Mouse (Mus musculus) kidney, postnatal 4 days (tissue): ENCODE measurements around the gene Olfr103.

Experiments
- DNase-seq, 2 experiments: peaks; one replicate each; pipeline ENCODE4 v3.0.0; 2021; ENCODE audit warnings: mixed read lengths in 2 of 2

The Olfr103 gene

DNA sequence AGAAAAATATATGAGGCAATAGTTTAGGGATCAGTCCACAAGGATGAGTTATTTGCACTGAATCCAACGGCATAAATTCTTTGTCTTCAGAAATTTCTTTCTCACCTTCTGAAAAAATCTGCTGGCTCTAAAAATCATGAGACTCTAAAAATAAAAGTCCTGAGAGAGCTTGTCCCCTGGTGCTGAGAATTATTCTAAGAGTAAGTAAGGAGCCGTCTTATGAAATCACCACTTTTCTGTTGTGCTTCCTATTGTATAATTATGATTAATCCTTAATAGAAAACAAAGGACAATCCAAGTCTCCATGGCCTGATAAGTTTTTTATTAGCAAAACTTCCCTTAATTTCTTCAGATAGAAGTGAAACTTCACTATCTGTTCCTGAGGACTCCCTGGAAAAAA is at the start of gene Olfr103:
TSS of gene Olfr103 (minus strand) at position 101 of the 400 bp plus-strand sequence.
- no peak for DNase-seq

DNA sequence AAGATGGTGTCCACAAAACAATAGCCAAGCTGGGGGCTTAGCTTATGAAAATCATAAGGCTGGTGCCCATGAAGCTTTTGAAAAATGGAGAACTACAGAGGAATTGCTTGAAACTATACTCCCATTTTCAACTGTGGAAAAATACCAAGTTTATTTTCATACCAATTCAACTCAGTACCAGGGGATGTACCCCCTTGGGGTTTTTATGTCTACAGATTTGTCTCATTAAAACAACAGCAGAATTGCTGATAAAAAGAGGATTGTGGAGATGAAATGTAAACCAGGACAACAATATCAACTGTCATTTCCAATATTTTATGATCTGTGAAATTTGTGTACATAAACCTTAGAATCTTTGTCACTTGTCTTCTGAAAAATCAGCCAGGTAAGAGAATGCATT is 39.2 kb upstream of the Olfr103 start, which contains the start of gene Olfr105-ps:
TSS of gene Olfr105-ps (plus strand) at position 301 of the 400 bp plus-strand sequence.
- DNase-seq, result no peak

DNA sequence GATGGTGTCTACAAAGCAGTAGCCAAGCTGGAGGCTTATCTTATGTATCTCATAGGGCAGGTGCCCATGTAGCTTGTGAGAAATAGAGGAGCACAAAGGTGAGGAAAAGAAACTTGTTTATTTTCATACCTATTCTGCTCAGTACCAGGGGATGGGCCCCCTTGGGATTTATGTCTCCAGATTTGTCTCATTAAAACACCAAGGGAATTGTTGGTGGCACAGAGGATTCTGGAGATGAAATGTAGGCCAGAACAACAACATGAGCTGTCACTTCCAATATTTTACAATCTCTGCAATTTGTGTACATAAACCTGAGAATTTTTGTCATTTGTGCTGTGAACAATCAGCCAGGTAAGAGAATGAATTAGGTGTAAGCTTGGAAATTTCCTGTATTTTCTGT is 19.8 kb upstream of the Olfr103 start, which contains the start of gene Olfr104-ps:
TSS of gene Olfr104-ps (plus strand) at position 301 of the 400 bp plus-strand sequence.
- no peak for DNase-seq

DNA sequence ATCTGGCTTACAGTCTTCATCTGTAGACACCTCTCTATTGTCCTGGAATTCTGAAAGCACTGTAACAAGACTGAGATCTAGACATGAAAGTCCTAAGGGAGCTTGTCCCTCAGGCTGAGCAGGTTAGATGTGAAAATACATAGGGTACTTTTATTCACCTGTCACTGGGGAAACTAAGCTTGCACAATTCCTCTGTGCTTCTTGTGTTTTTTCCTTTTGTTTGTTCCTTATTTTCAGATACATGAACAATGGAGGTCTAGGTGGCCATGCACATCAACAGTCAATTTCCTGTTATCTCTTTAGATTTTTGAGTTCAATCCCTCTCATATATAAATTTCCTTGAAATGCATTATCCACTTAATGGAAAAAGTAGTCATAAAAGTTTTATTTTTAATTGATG is 22.5 kb downstream of the Olfr103 start, which contains the start of gene Olfr102:
TSS of gene Olfr102 (minus strand) at position 101 of the 400 bp plus-strand sequence.
- DNase-seq, result no peak

DNA sequence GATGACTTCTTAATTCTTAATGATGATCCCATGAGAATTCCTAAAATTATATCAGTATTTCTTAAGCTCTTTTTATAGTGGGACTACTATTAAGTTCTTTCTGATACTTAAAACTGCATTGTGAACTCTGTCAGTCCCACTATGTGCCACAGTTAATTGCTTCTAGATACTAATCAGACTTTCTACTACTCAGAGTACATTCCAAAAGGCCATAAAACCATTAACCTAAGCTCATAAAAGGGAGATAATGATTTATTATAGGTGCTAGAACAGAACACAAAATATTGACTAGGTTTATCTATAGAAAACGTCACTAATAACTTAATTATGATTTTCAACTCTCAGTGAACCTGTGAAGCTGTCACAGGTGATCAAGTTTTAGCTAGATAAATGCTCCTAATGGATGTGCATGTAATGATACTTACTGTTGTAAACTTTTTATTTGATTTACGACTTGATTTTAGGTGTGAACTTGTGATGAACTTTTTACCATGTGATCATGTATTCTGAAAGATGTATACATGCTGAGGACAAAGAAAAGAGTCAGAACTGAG is 29.3 kb downstream of the Olfr103 start:
- no peak for DNase-seq

DNA sequence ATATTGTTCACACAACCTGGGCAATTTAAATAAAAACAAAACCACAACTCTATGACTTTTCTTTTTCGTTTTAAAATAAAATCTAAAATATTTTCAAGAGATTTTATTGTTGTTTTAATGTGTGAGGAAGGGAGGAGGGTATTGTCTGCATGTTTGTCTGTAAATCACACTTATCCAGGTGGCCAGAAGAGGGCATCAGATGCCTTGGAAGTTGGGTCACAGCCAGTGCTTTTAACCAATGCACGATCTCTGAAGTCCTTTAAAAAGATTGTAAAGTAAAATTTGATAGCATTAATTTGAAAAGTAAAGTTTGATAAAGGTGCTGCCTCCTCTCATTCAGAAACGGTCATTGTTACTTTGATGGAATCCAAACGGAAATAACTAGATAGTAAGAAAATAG is 31.0 kb downstream of the Olfr103 start:
- no peak for DNase-seq

DNA sequence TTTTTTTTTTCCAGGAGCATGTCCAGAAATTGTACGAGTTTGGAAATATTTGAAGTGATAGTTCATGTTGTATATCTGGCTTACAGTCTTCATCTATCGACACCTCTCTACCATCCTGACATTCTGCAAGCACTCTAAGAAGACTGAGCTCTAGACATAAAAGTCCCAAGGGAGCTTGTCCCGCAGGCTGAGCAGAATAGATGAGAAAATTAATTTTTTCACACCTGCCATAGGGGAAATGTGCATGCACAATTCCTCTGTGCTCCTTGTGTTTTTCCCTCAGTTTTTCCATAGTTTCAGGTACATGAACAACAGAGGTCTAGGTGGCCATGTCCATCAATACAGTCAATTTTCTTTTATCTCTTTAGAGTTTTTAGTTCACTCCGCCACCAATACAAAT is 35.3 kb downstream of the Olfr103 start, which contains the start of gene Olfr101:
TSS of gene Olfr101 (minus strand) at position 101 of the 400 bp plus-strand sequence.
- no peak for DNase-seq
